Mouse (Mus musculus): ENCODE results near the gene Mterf1a. TPM values are rescaled to one million over a fixed set of nuclear protein-coding genes. Genes with fewer than 3 reads are reported as not detected.
A peak's percentile ranks its signal among the peaks of the same experiment; 100 is the strongest.

Mterf1a gene
- total and polyA plus RNA-seq, 3 experiments = 0.70 to 3.7 (median 2.4) TPM

DNA sequence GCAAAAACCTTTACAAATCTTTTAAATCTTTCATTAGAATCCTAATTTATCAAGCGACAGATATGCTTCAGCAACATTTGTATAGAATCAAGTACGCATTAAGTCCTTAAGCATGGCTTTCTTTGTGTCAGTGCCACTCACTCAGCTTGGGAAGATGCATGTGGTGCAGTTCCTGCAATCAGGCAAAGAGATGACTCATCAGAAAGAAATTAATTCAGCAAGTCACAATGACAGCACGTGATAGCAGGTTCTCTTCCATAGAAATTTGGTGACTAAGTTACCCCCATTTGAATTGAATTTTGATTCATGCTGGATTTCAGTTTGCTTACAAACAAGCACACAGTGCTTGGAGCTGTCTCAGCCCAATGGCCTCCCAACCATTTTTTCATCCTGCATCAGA is 20.2 kb downstream of the Mterf1a start:
- WGBS = 73% methylated on average over 3 of the region's 3 CpGs
- Histone ChIP-seq H3K27ac (no peak overlapping the region), H3K79me2 (replicated peaks; ENCODE audit: control insufficient read depth, insufficient read depth, low read length) (no peaks in the 10 kb centered on the region), H3K4me1 (ENCODE audit: control insufficient read depth, insufficient read depth, low read length) (no peaks in the 10 kb centered on the region), H3K9ac (ENCODE audit: low read depth, low read length) (no peak overlapping the region), H3K4me3 (no peak overlapping the region), H3K27me3 (ENCODE audit: control insufficient read depth, insufficient read depth, low read length) (no peaks in the 10 kb centered on the region), H3K36me3 (ENCODE audit: control insufficient read depth, insufficient read depth, low read length) (no peaks in the 10 kb centered on the region)
- TF ChIP-seq POLR2A (IDR thresholded peaks at IDR 0.05; ENCODE audit: insufficient read depth, low read depth, low read length) (no peak), CTCF (IDR thresholded peaks at IDR 0.05) (no peak), EP300 (IDR thresholded peaks at IDR 0.05; ENCODE audit: insufficient read depth, low read depth, low read length) (no peak)
- no peak for DNase-seq
- intact Hi-C loops (cut with DNase I) = no loop called here

DNA sequence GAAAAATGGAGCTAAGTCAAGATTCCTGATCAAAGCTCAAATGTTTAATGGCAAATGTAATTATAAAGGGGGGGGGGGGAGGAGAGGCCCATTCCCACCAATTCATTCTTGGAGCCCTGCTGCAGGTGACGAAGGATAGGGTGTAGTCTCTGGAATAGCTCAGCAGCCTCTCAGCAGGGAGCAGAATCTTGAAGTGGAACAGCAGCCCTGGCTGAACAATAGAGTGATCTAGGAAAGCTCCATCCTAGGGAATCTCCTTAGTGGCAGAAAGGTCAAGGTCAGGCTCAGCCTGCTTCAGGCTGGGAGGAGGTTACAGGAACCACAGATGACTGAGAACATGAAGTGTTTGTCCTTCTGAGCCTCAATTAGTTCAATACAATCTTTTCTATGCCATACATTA is 21.4 kb downstream of the Mterf1a start:
- DNase-seq = no peak
- Histone ChIP-seq H3K36me3 (ENCODE audit: control insufficient read depth, insufficient read depth, low read length) (no peaks in the 10 kb centered on the region), H3K9ac (ENCODE audit: low read depth, low read length) (no peak overlapping the region), H3K27me3 (ENCODE audit: control insufficient read depth, insufficient read depth, low read length) (no peaks in the 10 kb centered on the region), H3K27ac (no peak overlapping the region), H3K4me1 (ENCODE audit: control insufficient read depth, insufficient read depth, low read length) (no peaks in the 10 kb centered on the region), H3K4me3 (no peak overlapping the region), H3K79me2 (replicated peaks; ENCODE audit: control insufficient read depth, insufficient read depth, low read length) (no peaks in the 10 kb centered on the region)
- TF ChIP-seq CTCF (IDR thresholded peaks at IDR 0.05) = no peak
- TF ChIP-seq POLR2A (IDR thresholded peaks at IDR 0.05; ENCODE audit: insufficient read depth, low read depth, low read length) = no peak
- TF ChIP-seq EP300 (IDR thresholded peaks at IDR 0.05; ENCODE audit: insufficient read depth, low read depth, low read length) = no peak
- intact Hi-C loops (cut with DNase I) = no loop called here
- 67% methylated on average over 1 of the region's 1 CpGs for WGBS

DNA sequence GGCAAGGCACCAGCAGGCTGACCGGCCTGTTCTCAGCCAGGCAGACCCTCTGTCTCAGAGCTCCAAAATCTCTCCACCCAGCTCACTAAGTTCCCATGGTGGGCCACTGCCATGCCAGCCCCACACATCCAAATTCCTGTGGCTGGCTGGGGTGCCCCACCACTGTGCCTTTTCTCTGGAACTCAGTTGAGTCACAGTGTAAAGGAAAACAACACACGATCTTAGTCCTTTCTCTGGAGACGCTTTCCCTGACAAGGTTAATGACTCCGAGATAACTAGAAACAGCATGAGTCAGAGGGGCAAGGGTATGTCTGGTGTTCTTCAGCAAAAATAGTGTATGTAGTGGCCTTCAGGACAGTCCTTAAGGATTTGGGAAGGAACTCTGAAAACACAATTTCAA is 23.6 kb downstream of the Mterf1a start:
- Histone ChIP-seq H3K27ac (no peak overlapping the region), H3K4me3 (no peak overlapping the region), H3K27me3 (ENCODE audit: control insufficient read depth, insufficient read depth, low read length) (no peaks in the 10 kb centered on the region), H3K36me3 (ENCODE audit: control insufficient read depth, insufficient read depth, low read length) (no peaks in the 10 kb centered on the region), H3K79me2 (replicated peaks; ENCODE audit: control insufficient read depth, insufficient read depth, low read length) (no peaks in the 10 kb centered on the region), H3K4me1 (ENCODE audit: control insufficient read depth, insufficient read depth, low read length) (no peaks in the 10 kb centered on the region), H3K9ac (ENCODE audit: low read depth, low read length) (no peak overlapping the region)
- TF ChIP-seq EP300 (IDR thresholded peaks at IDR 0.05; ENCODE audit: insufficient read depth, low read depth, low read length) (no peak), CTCF (IDR thresholded peaks at IDR 0.05) (no peak), POLR2A (IDR thresholded peaks at IDR 0.05; ENCODE audit: insufficient read depth, low read depth, low read length) (no peak)
- intact Hi-C loops (cut with DNase I) = no loop called here
- no peak for DNase-seq
- 36% methylated on average over 4 of the region's 4 CpGs for WGBS

DNA sequence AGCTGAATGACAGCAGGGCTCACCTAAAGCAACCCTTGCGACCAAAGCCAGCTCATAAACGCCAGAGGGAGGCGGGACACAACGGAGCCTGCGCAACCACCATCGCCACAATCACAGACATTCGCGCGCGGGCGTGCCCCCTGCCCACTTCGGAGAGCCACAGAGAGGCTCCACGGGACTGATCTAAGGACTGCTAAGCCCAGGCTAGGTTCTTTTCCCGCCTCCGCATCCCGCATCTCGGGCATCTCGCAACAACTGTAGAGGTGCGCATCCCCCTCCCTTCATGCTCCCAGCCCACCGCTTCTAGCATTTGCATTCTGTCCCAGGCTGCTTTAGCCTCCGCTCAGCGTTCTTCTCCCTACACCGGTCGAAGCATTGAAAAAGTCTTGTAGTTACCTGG is 48.7 kb downstream of the Mterf1a start, which contains the start of gene Lrrd1:
Gene Lrrd1, plus strand, starts transcription at position 148 of the 400 bp plus-strand sequence.
- Histone ChIP-seq H3K4me3 (no peak within 1 kb of the TSS), H3K79me2 (replicated peaks; ENCODE audit: control insufficient read depth, insufficient read depth, low read length) (no peaks in the 10 kb centered on the region), H3K4me1 (ENCODE audit: control insufficient read depth, insufficient read depth, low read length) (no peaks in the 10 kb centered on the region), H3K36me3 (ENCODE audit: control insufficient read depth, insufficient read depth, low read length) (no peaks in the 10 kb centered on the region; the same call in 1 of the 2 replicates), H3K27ac (no peak within 1 kb of the TSS), H3K27me3 (ENCODE audit: control insufficient read depth, insufficient read depth, low read length) (no peaks in the 10 kb centered on the region), H3K9ac (ENCODE audit: low read depth, low read length) (no peak within 1 kb of the TSS)
- peak in 1 of 2 experiments; percentile 4 for DNase-seq
- 15% methylated on average over 24 of the region's 24 CpGs for WGBS
- TF ChIP-seq EP300 (IDR thresholded peaks at IDR 0.05; ENCODE audit: insufficient read depth, low read depth, low read length) (no peak), POLR2A (IDR thresholded peaks at IDR 0.05; ENCODE audit: insufficient read depth, low read depth, low read length) (no peak), CTCF (IDR thresholded peaks at IDR 0.05) (no peak)
- intact Hi-C loops (cut with DNase I) = no loop called here

Other genes with a start within 250 kb of the Mterf1a start
- not detected for gene Tmbim7, start 242.8 kb downstream of the Mterf1a start, total RNA-seq (2021)
- gene Tmbim7, start 242.8 kb downstream of the Mterf1a start, polyA plus RNA-seq (2012; rRNA removed) = 0.14 and 0.15 TPM in 2 replicates
- gene Gatad1, start 236.7 kb downstream of the Mterf1a start, total RNA-seq (2021) = 10 to 100 TPM; 89.7 to 97.6 TPM
- gene Gatad1, start 236.7 kb downstream of the Mterf1a start, polyA plus RNA-seq (2012; rRNA removed) = 58.8 and 117 TPM in 2 replicates
- 10 to 100 TPM; 25.2 to 28.0 TPM for gene Ankib1, start 91.0 kb downstream of the Mterf1a start, total RNA-seq (2021)
- 3.6 and 7.4 TPM in 2 replicates for gene Ankib1, start 91.0 kb downstream of the Mterf1a start, polyA plus RNA-seq (2012; rRNA removed)
- gene Krit1, start 90.7 kb downstream of the Mterf1a start, total RNA-seq (2021) = 10 to 100 TPM; 28.4 to 30.9 TPM
- 9.0 and 20.4 TPM in 2 replicates for gene Krit1, start 90.7 kb downstream of the Mterf1a start, polyA plus RNA-seq (2012; rRNA removed)
- under 1 TPM in 1 of 2 experiments, not detected in 1; 0.07 TPM for gene Lrrd1, start 48.8 kb downstream of the Mterf1a start, total RNA-seq (2021)
- gene Lrrd1, start 48.8 kb downstream of the Mterf1a start, polyA plus RNA-seq (2012; rRNA removed) = 0.06 and 0.09 TPM in 2 replicates
- gene Akap9, start 34.1 kb upstream of the Mterf1a start, total RNA-seq (2021) = 10 to 100 TPM; 37.5 to 45.3 TPM
- 4.4 and 6.8 TPM in 2 replicates for gene Akap9, start 34.1 kb upstream of the Mterf1a start, polyA plus RNA-seq (2012; rRNA removed)
- gene Cyp51, start 210.8 kb upstream of the Mterf1a start, total RNA-seq (2021) = 1 to 10 TPM; 6.2 to 6.4 TPM
- 4.6 and 5.4 TPM in 2 replicates for gene Cyp51, start 210.8 kb upstream of the Mterf1a start, polyA plus RNA-seq (2012; rRNA removed)

All from heart, adult 2 months (tissue).